ENCODE assay signal across 25 mouse cellular contexts in genomic region chr2:48501387-48501786, GRCm38 (mm10).
DNase-seq lines count a peak whose midpoint lies in the region; ATAC-seq and TF ChIP-seq lines count a peak whose summit lies in the region.
"Had no signal": no experiment of that assay in that cellular context is flagged by ENCODE, and none has a peak within 500 bp of the region (broad histone marks: within the 10 kb centered on the region; RNA-seq: fewer than 3 reads in every experiment).

No protein-coding gene starts in this region.

- 49% methylated on average over 2 of the region's 2 CpGs for WGBS in heart, embryonic 11.5 days (ENCODE audit: insufficient replicate concordance)
- WGBS in lung, embryonic 14.5 days: 60% methylated on average over 2 of the region's 2 CpGs

- no peak overlapping the region for H3K4me2 ChIP-seq in heart, embryonic 11.5 days
- H3K4me2 ChIP-seq in lung, embryonic 14.5 days: no peak overlapping the region
- H3K4me2 ChIP-seq: embryonic facial prominence, embryonic 12.5 days; forebrain, embryonic 13.5 days had no signal

- no peaks in the 10 kb centered on the region for H3K9me3 ChIP-seq in heart, embryonic 11.5 days (replicated peaks; ENCODE audit: control insufficient read depth, low read length)
- H3K9me3 ChIP-seq in lung, embryonic 14.5 days (ENCODE audit: low read depth, low read length): no peaks in the 10 kb centered on the region
- H3K9me3 ChIP-seq: embryonic facial prominence, embryonic 10.5 days; forebrain, embryonic 13.5 days; G1E had no signal

- no peaks in the 10 kb centered on the region for H3K27me3 ChIP-seq in heart, embryonic 11.5 days (ENCODE audit: control insufficient read depth, insufficient read depth, low read length)
- H3K27me3 ChIP-seq in lung, embryonic 14.5 days (ENCODE audit: insufficient read depth, low read length): no peaks in the 10 kb centered on the region
- H3K27me3 ChIP-seq: CH12.LX; embryonic facial prominence, embryonic 12.5 days; forebrain, embryonic 13.5 days; Patski had no signal

- DNase-seq in heart, adult 11 months: no peak
- DNase-seq in kidney, adult 9 months: peak; percentile 27
- no peak for DNase-seq in kidney, postnatal 4 days
- peak; percentile 38 for DNase-seq in lung, embryonic 14.5 days
- no peak for DNase-seq in lung, postnatal 25 days (ENCODE audit: low spot score)
- DNase-seq in lung, postnatal 36 days: peak; percentile 45
- DNase-seq in lung, postnatal 14 days: no peak
- DNase-seq: adrenal gland, adult 8-10 months; adrenal gland, postnatal 14 days; adrenal gland, postnatal 36 days; B cell, adult 2 months; cerebellum, adult 11-12 months; cerebellum, adult 2 months; cerebellum, adult 9-10 months; cerebellum, postnatal 10 days; cerebellum, postnatal 25 days had no signal

- H3K4me3 ChIP-seq in heart, embryonic 11.5 days (ENCODE audit: low read depth, low read length): no peak overlapping the region
- no peak overlapping the region for H3K4me3 ChIP-seq in lung, embryonic 14.5 days (ENCODE audit: low read depth, low read length)
- H3K4me3 ChIP-seq: embryonic facial prominence, embryonic 10.5 days; embryonic facial prominence, embryonic 12.5 days; forebrain, embryonic 13.5 days had no signal

- no peaks in the 10 kb centered on the region for H3K4me1 ChIP-seq in heart, embryonic 11.5 days (ENCODE audit: control insufficient read depth, insufficient read depth, low read length)
- H3K4me1 ChIP-seq in lung, embryonic 14.5 days (ENCODE audit: insufficient read depth): no peaks in the 10 kb centered on the region
- H3K4me1 ChIP-seq: embryonic facial prominence, embryonic 10.5 days; embryonic facial prominence, embryonic 12.5 days; forebrain, embryonic 13.5 days had no signal

- no peak for TF ChIP-seq CTCF in lung, embryonic 14.5 days (IDR thresholded peaks at IDR 0.05; ENCODE audit: low read depth)

- no peak for ATAC-seq in heart, embryonic 11.5 days (replicated peaks; ENCODE audit: insufficient number of reproducible peaks, low FRiP score, low TSS enrichment)
- ATAC-seq in lung, embryonic 14.5 days (ENCODE audit: insufficient read depth): no peak
- ATAC-seq: activated CD4-positive, CD25-positive, alpha-beta regulatory T cell, adult 4 months; CD4-positive, CD25-positive, alpha-beta regulatory T cell, adult 4 months; forebrain, embryonic 13.5 days; Patski had no signal

- no peak overlapping the region for H3K9ac ChIP-seq in heart, embryonic 11.5 days (ENCODE audit: low read depth, low read length)
- no peak overlapping the region for H3K9ac ChIP-seq in lung, embryonic 14.5 days
- H3K9ac ChIP-seq: embryonic facial prominence, embryonic 12.5 days; forebrain, embryonic 13.5 days had no signal

- H3K27ac ChIP-seq in heart, embryonic 11.5 days (ENCODE audit: low read depth, low read length): 0 out of 2 replicates have a peak overlapping the region, but pooled peaks have one; percentile 43
- no peak overlapping the region for H3K27ac ChIP-seq in lung, embryonic 14.5 days (ENCODE audit: low read depth)
- H3K27ac ChIP-seq: embryonic facial prominence, embryonic 10.5 days; embryonic facial prominence, embryonic 12.5 days; forebrain, embryonic 13.5 days had no signal

- H3K36me3 ChIP-seq in heart, embryonic 11.5 days (ENCODE audit: control insufficient read depth, insufficient read depth, low read length): no peaks in the 10 kb centered on the region
- H3K36me3 ChIP-seq in lung, embryonic 14.5 days (ENCODE audit: insufficient read depth): no peaks in the 10 kb centered on the region
- H3K36me3 ChIP-seq: embryonic facial prominence, embryonic 10.5 days; embryonic facial prominence, embryonic 12.5 days; G1E had no signal

Comparison
In these comparisons a context has a peak if more than half of its experiments do, and no peak if none do; other contexts are left out.
1. DNase-seq: peak in kidney, adult 9 months (single experiment), lung, embryonic 14.5 days (single experiment) and lung, postnatal 36 days (single experiment); none in heart, adult 11 months (single experiment), kidney, postnatal 4 days (0 of 2), lung, postnatal 25 days (single experiment) and lung, postnatal 14 days (single experiment).